Mouse (Mus musculus) liver, embryonic 11.5 days (tissue): ENCODE results near the gene Ppm1k. TPM values are rescaled to one million over a fixed set of nuclear protein-coding genes. Genes with fewer than 3 reads are reported as not detected.

Experiments
- ATAC-seq: fragments of 200-750 bp; cut with Nextera tagmentation; replicated peaks from 2 replicates; pipeline ENCODE4 v1.8.0; 2017; ENCODE audit warnings: moderate number of reproducible peaks, mild to moderate bottlenecking, moderate TSS enrichment, moderate library complexity; ENCODE audit not compliant: low FRiP score
- DNase-seq: peaks from one replicate; pipeline ENCODE4 v3.0.0-alpha.2; 2017; ENCODE audit warnings: low spot score
- H3K27ac ChIP-seq: fragments of 300-500 bp; sonication (generic); 2 replicates; pipeline ENCODE4 v1.5.1; 2014; ENCODE audit warnings: mild to moderate bottlenecking, low read depth, low read length, control low read depth
- H3K27me3 ChIP-seq: fragments of 300-500 bp; sonication (generic); replicated peaks from 2 replicates; pipeline ENCODE4 v1.6.1; 2014; ENCODE audit warnings: low read length, mixed read lengths; ENCODE audit not compliant: control insufficient read depth, insufficient read depth
- H3K36me3 ChIP-seq: fragments of 300-500 bp; sonication (generic); 2 replicates; pipeline ENCODE4 v1.6.1; 2014; ENCODE audit warnings: mild to moderate bottlenecking, low read length, moderate library complexity, mixed read lengths; ENCODE audit not compliant: control insufficient read depth, insufficient read depth
- H3K4me1 ChIP-seq: fragments of 300-500 bp; sonication (generic); replicated peaks from 2 replicates; pipeline ENCODE4 v1.6.1; 2014; ENCODE audit warnings: low read length, mixed read lengths; ENCODE audit not compliant: control insufficient read depth, insufficient read depth
- H3K4me2 ChIP-seq: fragments of 300-500 bp; sonication (generic); 2 replicates; pipeline ENCODE4 v1.6.1; 2014; ENCODE audit warnings: mild to moderate bottlenecking, control low read depth, moderate library complexity
- H3K4me3 ChIP-seq: fragments of 300-500 bp; sonication (generic); 2 replicates; pipeline ENCODE4 v1.5.1; 2014; ENCODE audit warnings: low read depth, low read length, control low read depth
- H3K9ac ChIP-seq: fragments of 300-500 bp; sonication (generic); 2 replicates; pipeline ENCODE4 v1.6.1; 2014; ENCODE audit warnings: low read depth, low read length, control low read depth
- H3K9me3 ChIP-seq: fragments of 300-500 bp; sonication (generic); 2 replicates; pipeline ENCODE4 v1.6.1; 2016; ENCODE audit warnings: low read length, inconsistent platforms, mixed read lengths; ENCODE audit not compliant: control insufficient read depth
- WGBS: fragments of 180-500 bp; shearing (Covaris S2); extraction: QIAGEN DNeasy Blood & Tissue Kit; methylation state at CpG from one replicate; pipeline ENCODE4 v1.1.7; 2014; 5-methylcytosine and 5-hydroxymethylcytosine counted together
- polyA plus RNA-seq: library from polyadenylated mRNA; unstranded; fragments of >200 nt; fragmentation: Nextera tagmentation; extraction: Ambion mirVana; gene quantifications from 2 replicates; pipeline ENCODE4 v1.2.1, GENCODE M21; 2014

Gene Ppm1k
- polyA plus RNA-seq, 1 experiment from 2014 or later: 3.5 TPM

GRCm38 (mm10) chr6:57535971-57536669 lies 852 bp upstream of the Ppm1k start:
- peak overlapping the region; percentile 72 for H3K4me3 ChIP-seq
- H3K27me3 ChIP-seq: no peaks in the 10 kb centered on the region
- no peaks in the 10 kb centered on the region for H3K36me3 ChIP-seq
- peak overlapping the region; percentile 54 for H3K9ac ChIP-seq
- DNase-seq (no peak), ATAC-seq (peak; percentile 37)
- no peak overlapping the region for H3K27ac ChIP-seq
- no peaks in the 10 kb centered on the region; the same call in none of the 2 replicates for H3K4me1 ChIP-seq
- H3K4me2 ChIP-seq: peak overlapping the region; percentile 76
- no peaks in the 10 kb centered on the region for H3K9me3 ChIP-seq
- WGBS: 27% methylated on average over 14 of the region's 14 CpGs

- peak overlapping the region; percentile 76 for H3K4me2 ChIP-seq
- H3K9ac ChIP-seq: peak overlapping the region; percentile 59
- DNase-seq (peak; percentile 72), ATAC-seq (peak; percentile 28)
- no peaks in the 10 kb centered on the region for H3K36me3 ChIP-seq
- H3K27ac ChIP-seq: peak overlapping the region; percentile 38; the same call in 1 of the 2 replicates
- H3K9me3 ChIP-seq: no peaks in the 10 kb centered on the region
- H3K4me1 ChIP-seq: no peaks in the 10 kb centered on the region; the same call in none of the 2 replicates
- no peaks in the 10 kb centered on the region for H3K27me3 ChIP-seq
- peak overlapping the region; percentile 72 for H3K4me3 ChIP-seq
- 2% methylated on average over 31 of the region's 31 CpGs for WGBS
Measured at GRCm38 (mm10) chr6:57534611-57535286, 519 bp downstream of the Ppm1k start.

GRCm38 (mm10) chr6:57534231-57534610 lies 1.0 kb downstream of the Ppm1k start:
- Histone ChIP-seq H3K27me3 (no peaks in the 10 kb centered on the region), H3K9me3 (no peaks in the 10 kb centered on the region), H3K36me3 (no peaks in the 10 kb centered on the region), H3K4me3 (peak overlapping the region; percentile 72), H3K4me2 (peak overlapping the region; percentile 76), H3K27ac (no peak overlapping the region), H3K9ac (peak overlapping the region; percentile 59), H3K4me1 (no peaks in the 10 kb centered on the region; the same call in none of the 2 replicates)
- DNase-seq: no peak
- ATAC-seq: no peak
- WGBS: 9% methylated on average over 8 of the region's 8 CpGs

- H3K9ac ChIP-seq: no peak overlapping the region
- DNase-seq: no peak
Measured at GRCm38 (mm10) chr6:57533410-57533809, 1.9 kb downstream of the Ppm1k start.

GRCm38 (mm10) chr6:57532022-57532421 lies 3.2 kb downstream of the Ppm1k start:
- no peak overlapping the region for H3K27ac ChIP-seq

More at GRCm38 (mm10) chr6:57533410-57533809, 1.9 kb downstream of the Ppm1k start:
- Histone ChIP-seq H3K4me1 (no peaks in the 10 kb centered on the region; the same call in none of the 2 replicates), H3K27ac (no peak overlapping the region), H3K27me3 (no peaks in the 10 kb centered on the region), H3K36me3 (no peaks in the 10 kb centered on the region), H3K4me2 (peak overlapping the region; percentile 76), H3K9me3 (no peaks in the 10 kb centered on the region), H3K4me3 (no peak overlapping the region)
- WGBS: 47% methylated on average over 2 of the region's 2 CpGs
- no peak for ATAC-seq

GRCm38 (mm10) chr6:57531441-57531840 lies 3.8 kb downstream of the Ppm1k start:
- H3K4me3 ChIP-seq: no peak overlapping the region

More at GRCm38 (mm10) chr6:57532022-57532421, 3.2 kb downstream of the Ppm1k start:
- no peak for DNase-seq
- Histone ChIP-seq H3K36me3 (no peaks in the 10 kb centered on the region), H3K4me3 (no peak overlapping the region), H3K4me2 (no peak overlapping the region), H3K9me3 (no peaks in the 10 kb centered on the region), H3K9ac (no peak overlapping the region), H3K27me3 (no peaks in the 10 kb centered on the region), H3K4me1 (no peaks in the 10 kb centered on the region; the same call in none of the 2 replicates)
- ATAC-seq: no peak
- 60% methylated on average over 1 of the region's 1 CpGs for WGBS

GRCm38 (mm10) chr6:57531011-57531410 lies 4.3 kb downstream of the Ppm1k start:
- DNase-seq (no peak), ATAC-seq (no peak)
- WGBS: 61% methylated on average over 4 of the region's 4 CpGs
- no peaks in the 10 kb centered on the region for H3K27me3 ChIP-seq
- no peak overlapping the region for H3K27ac ChIP-seq
- H3K4me1 ChIP-seq: no peaks in the 10 kb centered on the region; the same call in none of the 2 replicates
- H3K9ac ChIP-seq: no peak overlapping the region
- H3K36me3 ChIP-seq: no peaks in the 10 kb centered on the region
- H3K4me3 ChIP-seq: no peak overlapping the region
- H3K9me3 ChIP-seq: no peaks in the 10 kb centered on the region
- no peak overlapping the region for H3K4me2 ChIP-seq

More at GRCm38 (mm10) chr6:57531441-57531840, 3.8 kb downstream of the Ppm1k start:
- no peak for DNase-seq
- Histone ChIP-seq H3K9me3 (no peaks in the 10 kb centered on the region), H3K4me1 (no peaks in the 10 kb centered on the region; the same call in none of the 2 replicates), H3K4me2 (no peak overlapping the region), H3K27me3 (no peaks in the 10 kb centered on the region), H3K27ac (no peak overlapping the region), H3K9ac (no peak overlapping the region), H3K36me3 (no peaks in the 10 kb centered on the region)
- WGBS: 76% methylated on average over 1 of the region's 1 CpGs
- ATAC-seq: no peak

GRCm38 (mm10) chr6:57529336-57529845 lies 5.9 kb downstream of the Ppm1k start:
- ATAC-seq: no peak
- 86% methylated on average over 1 of the region's 1 CpGs for WGBS

More at GRCm38 (mm10) chr6:57529336-57529845, 5.9 kb downstream of the Ppm1k start:
- H3K4me1 ChIP-seq: no peaks in the 10 kb centered on the region; the same call in none of the 2 replicates
- no peaks in the 10 kb centered on the region for H3K36me3 ChIP-seq
- H3K9me3 ChIP-seq: no peaks in the 10 kb centered on the region
- no peaks in the 10 kb centered on the region for H3K27me3 ChIP-seq
- H3K9ac ChIP-seq: no peak overlapping the region
- H3K4me3 ChIP-seq: no peak overlapping the region
- H3K4me2 ChIP-seq: no peak overlapping the region
- DNase-seq: no peak
- H3K27ac ChIP-seq: no peak overlapping the region
